Mouse (Mus musculus) erythroblast, embryonic 14.5 days (primary cell): ENCODE data around the gene Rfpl4. TPM values are rescaled to one million over a fixed set of nuclear protein-coding genes. Genes with fewer than 3 reads are reported as not detected.
A peak's percentile ranks its signal among the peaks of the same experiment; 100 is the strongest.

ENCODE experiments used
- H3K27me3 ChIP-seq: 2 replicates; pipeline ENCODE4 v1.6.1; 2012; ENCODE audit warnings: inconsistent platforms; ENCODE audit not compliant: control insufficient read depth
- H3K36me3 ChIP-seq: 2 replicates; pipeline ENCODE4 v1.6.1; 2012; ENCODE audit warnings: mild to moderate bottlenecking, inconsistent platforms; ENCODE audit not compliant: control insufficient read depth
- H3K4me1 ChIP-seq: 2 replicates; pipeline ENCODE4 v1.6.1; 2012; ENCODE audit warnings: inconsistent platforms; ENCODE audit not compliant: control insufficient read depth
- H3K4me3 ChIP-seq: replicated peaks from 2 replicates; pipeline ENCODE3; 2012; ENCODE audit warnings: moderate library complexity, mild to moderate bottlenecking, inconsistent platforms
- H3K9me3 ChIP-seq: 2 replicates; pipeline ENCODE4 v1.6.1; 2012; ENCODE audit warnings: low read length, inconsistent platforms, mixed read lengths; ENCODE audit not compliant: control insufficient read depth
- GATA1 ChIP-seq: IDR thresholded peaks from 2 replicates; pipeline ENCODE4 v1.6.1; 2012; ENCODE audit warnings: low read length, inconsistent platforms, mixed read lengths
- TAL1 ChIP-seq: IDR thresholded peaks from 3 replicates; pipeline ENCODE4 v1.6.1; 2012; ENCODE audit warnings: low read length, inconsistent platforms, mixed read lengths
- polyA plus RNA-seq: library from polyadenylated mRNA; stranded (reverse); fragments of >175 nt; gene quantifications from 2 replicates; pipeline ENCODE4 v1.2.3, GENCODE M21; 2012

Rfpl4 gene
- polyA plus RNA-seq, 1 experiment, result not detected

- H3K9me3 ChIP-seq, result no peaks in the 10 kb centered on the region
- H3K36me3 ChIP-seq, result peaks cover 99% of the 10 kb centered on the region
- H3K4me3 ChIP-seq, result peak overlapping the region; percentile 44
- peaks cover 87% of the 10 kb centered on the region for H3K4me1 ChIP-seq
- no peaks in the 10 kb centered on the region for H3K27me3 ChIP-seq
- TF ChIP-seq TAL1 (no peak), GATA1 (peak; percentile 92)
Observed at GRCm38 (mm10) chr7:5073586-5073985, 43.2 kb downstream of the Rfpl4 start.

- Histone ChIP-seq H3K36me3 (peaks cover 64% of the 10 kb centered on the region), H3K4me1 (peaks cover 74% of the 10 kb centered on the region), H3K4me3 (no peak overlapping the region), H3K9me3 (no peaks in the 10 kb centered on the region), H3K27me3 (peaks cover 2% of the 10 kb centered on the region; the same call in 1 of the 2 replicates)
- TF ChIP-seq TAL1, result no peak
- no peak for TF ChIP-seq GATA1
Observed at GRCm38 (mm10) chr7:5064886-5065285, 51.9 kb downstream of the Rfpl4 start.

- no peak for TF ChIP-seq GATA1
- Histone ChIP-seq H3K4me1 (peaks cover 66% of the 10 kb centered on the region), H3K36me3 (peaks cover 40% of the 10 kb centered on the region), H3K27me3 (peaks cover 24% of the 10 kb centered on the region), H3K4me3 (peak overlapping the region; percentile 92), H3K9me3 (no peaks in the 10 kb centered on the region; the same call in 1 of the 2 replicates)
Observed at GRCm38 (mm10) chr7:5062360-5063001, 54.3 kb downstream of the Rfpl4 start.

GRCm38 (mm10) chr7:5061774-5062359 is 54.9 kb downstream of the Rfpl4 start, which contains the start of gene U2af2:
Gene U2af2 (plus strand): TSS chr7:5062143.
- no peak for TF ChIP-seq TAL1
- no peak for TF ChIP-seq GATA1
- Histone ChIP-seq H3K27me3 (peaks cover 30% of the 10 kb centered on the region), H3K4me3 (peak within 1 kb of the TSS; percentile 92), H3K4me1 (peaks cover 62% of the 10 kb centered on the region), H3K36me3 (peaks cover 34% of the 10 kb centered on the region), H3K9me3 (peaks cover 2% of the 10 kb centered on the region; the same call in 1 of the 2 replicates)

GRCm38 (mm10) chr7:5060944-5061773 is 55.6 kb downstream of the Rfpl4 start:
- Histone ChIP-seq H3K4me1 (peaks cover 56% of the 10 kb centered on the region), H3K4me3 (peak overlapping the region; percentile 92), H3K36me3 (peaks cover 27% of the 10 kb centered on the region), H3K9me3 (peaks cover 4% of the 10 kb centered on the region; the same call in 1 of the 2 replicates), H3K27me3 (peaks cover 37% of the 10 kb centered on the region)
- no peak for TF ChIP-seq TAL1

GRCm38 (mm10) chr7:5060239-5060731 is 56.5 kb downstream of the Rfpl4 start:
- peak overlapping the region; percentile 92 for H3K4me3 ChIP-seq
- peaks cover 18% of the 10 kb centered on the region for H3K36me3 ChIP-seq
- no peak for TF ChIP-seq GATA1
- TF ChIP-seq TAL1, result no peak
- peaks cover 48% of the 10 kb centered on the region for H3K4me1 ChIP-seq
- peaks cover 46% of the 10 kb centered on the region for H3K27me3 ChIP-seq
- peaks cover 4% of the 10 kb centered on the region; the same call in 1 of the 2 replicates for H3K9me3 ChIP-seq

Other genes with a start within 250 kb of the Rfpl4 start
- 0.15 TPM in 1 of 2 replicates, not detected in the other for gene Isoc2b, start 246.7 kb downstream of the Rfpl4 start, polyA plus RNA-seq
- gene Isoc2a, start 239.8 kb downstream of the Rfpl4 start, polyA plus RNA-seq, result 1.3 and 2.4 TPM in 2 replicates
- 0.05 TPM in 1 of 2 replicates, not detected in the other for gene Gm36210, start 210.4 kb downstream of the Rfpl4 start, polyA plus RNA-seq
- 8.5 and 8.9 TPM in 2 replicates for gene Zfp628, start 201.7 kb downstream of the Rfpl4 start, polyA plus RNA-seq
- gene Nat14, start 194.9 kb downstream of the Rfpl4 start, polyA plus RNA-seq, result 0.38 and 0.51 TPM in 2 replicates
- gene Ssc5d, start 191.2 kb downstream of the Rfpl4 start, polyA plus RNA-seq, result not detected in 2 replicates
- gene Sbk2, start 152.5 kb downstream of the Rfpl4 start, polyA plus RNA-seq, result not detected in 2 replicates
- not detected in 2 replicates for gene Sbk3, start 145.8 kb downstream of the Rfpl4 start, polyA plus RNA-seq
- 0.15 and 0.37 TPM in 2 replicates for gene Zfp579, start 120.8 kb downstream of the Rfpl4 start, polyA plus RNA-seq
- 6.2 and 8.1 TPM in 2 replicates for gene Zfp524, start 102.5 kb downstream of the Rfpl4 start, polyA plus RNA-seq
- gene Fiz1, start 102.3 kb downstream of the Rfpl4 start, polyA plus RNA-seq, result 3.5 and 6.0 TPM in 2 replicates
- gene Gm44973, start 101.5 kb downstream of the Rfpl4 start, polyA plus RNA-seq, result not detected in 2 replicates
- gene Zfp865, start 96.6 kb downstream of the Rfpl4 start, polyA plus RNA-seq, result 1.7 and 1.8 TPM in 2 replicates
- 0.06 TPM in 1 of 2 replicates, not detected in the other for gene Ccdc106, start 96.4 kb downstream of the Rfpl4 start, polyA plus RNA-seq
- gene 4632433K11Rik, start 82.8 kb downstream of the Rfpl4 start, polyA plus RNA-seq, result not detected in 2 replicates
- 0.06 and 0.09 TPM in 2 replicates for gene Zfp784, start 78.5 kb downstream of the Rfpl4 start, polyA plus RNA-seq
- 0.10 and 0.26 TPM in 2 replicates for gene Zfp580, start 65.4 kb downstream of the Rfpl4 start, polyA plus RNA-seq
- 43.1 and 44.9 TPM in 2 replicates for gene U2af2, start 54.8 kb downstream of the Rfpl4 start, polyA plus RNA-seq
- gene Epn1, start 36.7 kb downstream of the Rfpl4 start, polyA plus RNA-seq, result 227 and 231 TPM in 2 replicates
- gene Rasl2-9, start 9.0 kb upstream of the Rfpl4 start, polyA plus RNA-seq, result not detected in 2 replicates
- gene Vmn1r55, start 32.7 kb upstream of the Rfpl4 start, polyA plus RNA-seq, result under 0.01 and 0.01 TPM in 2 replicates
- not detected in 2 replicates for gene Vmn1r56, start 79.8 kb upstream of the Rfpl4 start, polyA plus RNA-seq
- not detected in 2 replicates for gene Vmn1r57, start 101.5 kb upstream of the Rfpl4 start, polyA plus RNA-seq
- not detected in 2 replicates for gene Gm5065, start 233.6 kb upstream of the Rfpl4 start, polyA plus RNA-seq
- not detected in 2 replicates for gene Nlrp2, start 234.1 kb upstream of the Rfpl4 start, polyA plus RNA-seq